Mouse (Mus musculus) hindbrain, postnatal 0 days (tissue): Measurements from ENCODE around the gene Gm20604. TPM values are rescaled to one million over a fixed set of nuclear protein-coding genes. Genes with fewer than 3 reads are reported as not detected.

Source experiments
- ATAC-seq: fragments of 200-750 bp; cut with Nextera tagmentation; 2 replicates; pipeline ENCODE4 v1.8.0; 2017; ENCODE audit warnings: mild to moderate bottlenecking, moderate TSS enrichment, moderate library complexity
- DNase-seq: peaks from one replicate; pipeline ENCODE4 v3.0.0-alpha.2; 2015; ENCODE audit warnings: low spot score
- H3K27ac ChIP-seq: fragments of 300-500 bp; sonication (generic); 2 replicates; pipeline ENCODE4 v1.5.1; 2014; ENCODE audit warnings: mild to moderate bottlenecking
- H3K27me3 ChIP-seq: fragments of 300-500 bp; sonication (generic); 2 replicates; pipeline ENCODE4 v1.6.1; 2014; ENCODE audit warnings: low read length, mixed read lengths; ENCODE audit not compliant: insufficient read depth
- H3K36me3 ChIP-seq: fragments of 300-500 bp; sonication (generic); 2 replicates; pipeline ENCODE4 v1.6.1; 2014; ENCODE audit warnings: low read length, mixed read lengths; ENCODE audit not compliant: insufficient read depth
- H3K4me1 ChIP-seq: fragments of 300-500 bp; sonication (generic); 2 replicates; pipeline ENCODE4 v1.6.1; 2014; ENCODE audit warnings: antibody characterized with exemption, low read length, mixed read lengths; ENCODE audit not compliant: insufficient read depth
- H3K4me2 ChIP-seq: fragments of 300-500 bp; sonication (generic); 2 replicates; pipeline ENCODE4 v1.6.1; 2014; ENCODE audit warnings: low read depth, mild to moderate bottlenecking, low read length, moderate library complexity, mixed read lengths
- H3K4me3 ChIP-seq: fragments of 300-500 bp; sonication (generic); 2 replicates; pipeline ENCODE4 v1.5.1; 2014; ENCODE audit warnings: low read length
- H3K9ac ChIP-seq: fragments of 300-500 bp; sonication (generic); replicated peaks from 2 replicates; pipeline ENCODE4 v1.6.1; 2014; ENCODE audit warnings: mild to moderate bottlenecking, low read length, moderate library complexity, mixed read lengths
- H3K9me3 ChIP-seq: fragments of 300-500 bp; sonication (generic); 2 replicates; pipeline ENCODE4 v1.6.1; 2016; ENCODE audit warnings: low read length, mixed read lengths
- CTCF ChIP-seq: IDR thresholded peaks from 2 replicates; pipeline ENCODE4 v1.5.1; 2016; ENCODE audit warnings: antibody characterized with exemption, control low read depth, low read depth
- WGBS: fragments of 180-500 bp; shearing (Covaris S2); extraction: QIAGEN DNeasy Blood & Tissue Kit; methylation state at CpG from one replicate; pipeline ENCODE4 v1.1.7; 2014; 5-methylcytosine and 5-hydroxymethylcytosine counted together
- polyA plus RNA-seq: library from polyadenylated mRNA; unstranded; fragments of >200 nt; fragmentation: Nextera tagmentation; extraction: Ambion mirVana; gene quantifications from 2 replicates; pipeline ENCODE4 v1.2.1, GENCODE M21; 2015
- total RNA-seq: library from RNA; depleted of rRNA; stranded (reverse); fragments of >200 nt; gene quantifications from 2 replicates; pipeline ENCODE4 v1.2.3, GENCODE M21; 2014; rRNA removed

The Gm20604 gene
- total RNA-seq (16.2 and 18.8 TPM in 2 replicates), polyA plus RNA-seq (46.2 and 48.1 TPM in 2 replicates)

- no peak for DNase-seq
- H3K27me3 ChIP-seq = no peaks in the 10 kb centered on the region
Measured at GRCm38 (mm10) chr12:102758403-102758756, at the start of gene Gm20604. TSS of gene Gm20604 (minus strand) at chr12:102758672.

GRCm38 (mm10) chr12:102799528-102799927 lies 41.1 kb upstream of the Gm20604 start:
- no peak for DNase-seq
- H3K27me3 ChIP-seq = no peaks in the 10 kb centered on the region
- H3K27ac ChIP-seq = no peak overlapping the region
- no peaks in the 10 kb centered on the region; the same call in 1 of the 2 replicates for H3K36me3 ChIP-seq
- ATAC-seq = no peak
- no peaks in the 10 kb centered on the region for H3K9me3 ChIP-seq
- H3K4me3 ChIP-seq = no peak overlapping the region
- H3K4me1 ChIP-seq = no peaks in the 10 kb centered on the region
- H3K9ac ChIP-seq = no peak overlapping the region
- no peak for TF ChIP-seq CTCF
- H3K4me2 ChIP-seq = no peak overlapping the region
- WGBS = 88% methylated on average over 2 of the region's 2 CpGs

More at GRCm38 (mm10) chr12:102758403-102758756, at the start of gene Gm20604:
- peak within 1 kb of the TSS; percentile 73 for H3K4me2 ChIP-seq
- peaks cover 7% of the 10 kb centered on the region; the same call in 1 of the 2 replicates for H3K4me1 ChIP-seq
- no peaks in the 10 kb centered on the region for H3K9me3 ChIP-seq
- peak within 1 kb of the TSS; percentile 72 for H3K9ac ChIP-seq
- 0 out of 2 replicates have a peak, but pooled peaks have one; percentile 0 for ATAC-seq
- H3K27ac ChIP-seq = peak within 1 kb of the TSS; percentile 89
- TF ChIP-seq CTCF = no peak
- peak within 1 kb of the TSS; percentile 79 for H3K4me3 ChIP-seq
- WGBS = under 1% methylated on average over 10 of the region's 10 CpGs
- H3K36me3 ChIP-seq = peaks cover 4% of the 10 kb centered on the region; the same call in 1 of the 2 replicates

- ATAC-seq (no peak), DNase-seq (no peak)
- H3K9me3 ChIP-seq = no peaks in the 10 kb centered on the region
- H3K4me1 ChIP-seq = no peaks in the 10 kb centered on the region
- H3K4me2 ChIP-seq = no peak overlapping the region
- no peaks in the 10 kb centered on the region for H3K27me3 ChIP-seq
- TF ChIP-seq CTCF = no peak
- H3K4me3 ChIP-seq = no peak overlapping the region
- peaks cover 34% of the 10 kb centered on the region for H3K36me3 ChIP-seq
- H3K27ac ChIP-seq = no peak overlapping the region
- no peak overlapping the region for H3K9ac ChIP-seq
- 88% methylated on average over 7 of the region's 7 CpGs for WGBS
Measured at GRCm38 (mm10) chr12:102787927-102788326, 29.5 kb upstream of the Gm20604 start.

GRCm38 (mm10) chr12:102785593-102785985 lies 27.1 kb upstream of the Gm20604 start:
- Histone ChIP-seq H3K4me3 (no peak overlapping the region), H3K27me3 (no peaks in the 10 kb centered on the region), H3K9ac (no peak overlapping the region), H3K4me2 (no peak overlapping the region), H3K36me3 (peaks cover 29% of the 10 kb centered on the region), H3K27ac (no peak overlapping the region), H3K4me1 (no peaks in the 10 kb centered on the region), H3K9me3 (no peaks in the 10 kb centered on the region)
- DNase-seq = no peak
- no peak for ATAC-seq
- WGBS = 62% methylated on average over 5 of the region's 5 CpGs
- TF ChIP-seq CTCF = no peak

- DNase-seq (no peak), ATAC-seq (no peak)
- Histone ChIP-seq H3K9me3 (no peaks in the 10 kb centered on the region), H3K4me1 (no peaks in the 10 kb centered on the region), H3K4me3 (no peak overlapping the region), H3K36me3 (peaks cover 24% of the 10 kb centered on the region), H3K27ac (no peak overlapping the region), H3K27me3 (no peaks in the 10 kb centered on the region), H3K9ac (no peak overlapping the region), H3K4me2 (no peak overlapping the region)
- WGBS = 87% methylated on average over 19 of the region's 19 CpGs
- TF ChIP-seq CTCF = no peak
Measured at GRCm38 (mm10) chr12:102784899-102785592, 26.6 kb upstream of the Gm20604 start.

GRCm38 (mm10) chr12:102782841-102783240 lies 24.4 kb upstream of the Gm20604 start:
- 95% methylated on average over 5 of the region's 5 CpGs for WGBS
- Histone ChIP-seq H3K4me1 (no peaks in the 10 kb centered on the region), H3K4me2 (no peak overlapping the region), H3K36me3 (peaks cover 18% of the 10 kb centered on the region), H3K4me3 (no peak overlapping the region), H3K9me3 (no peaks in the 10 kb centered on the region), H3K27me3 (no peaks in the 10 kb centered on the region), H3K27ac (no peak overlapping the region), H3K9ac (no peak overlapping the region)
- no peak for TF ChIP-seq CTCF
- ATAC-seq = no peak
- DNase-seq = no peak

- ATAC-seq (peak; percentile 70; the same call in 1 of the 2 replicates), DNase-seq (peak; percentile 25)
- Histone ChIP-seq H3K4me3 (no peak overlapping the region), H3K4me1 (no peaks in the 10 kb centered on the region), H3K36me3 (peaks cover 14% of the 10 kb centered on the region; the same call in 1 of the 2 replicates), H3K9me3 (no peaks in the 10 kb centered on the region), H3K27ac (no peak overlapping the region), H3K9ac (no peak overlapping the region), H3K27me3 (no peaks in the 10 kb centered on the region), H3K4me2 (no peak overlapping the region)
- WGBS = 53% methylated on average over 3 of the region's 3 CpGs
- TF ChIP-seq CTCF = peak; percentile 33
Measured at GRCm38 (mm10) chr12:102779452-102779851, 21.0 kb upstream of the Gm20604 start.
